Mouse (Mus musculus) kidney, postnatal 0 days (tissue): Measurements from ENCODE around the gene Mocs1. TPM values are rescaled to one million over a fixed set of nuclear protein-coding genes. Genes with fewer than 3 reads are reported as not detected.

Experiments
- ATAC-seq: fragments of 200-750 bp; cut with Nextera tagmentation; replicated peaks from 2 replicates; pipeline ENCODE4 v1.8.0; 2017; ENCODE audit warnings: low read depth, moderate number of reproducible peaks, moderate TSS enrichment, moderate library complexity; ENCODE audit not compliant: low FRiP score
- DNase-seq: peaks from one replicate; pipeline ENCODE4 v3.0.0-alpha.2; 2016; ENCODE audit warnings: low spot score
- H3K27ac ChIP-seq: fragments of 300-500 bp; sonication (generic); 2 replicates; pipeline ENCODE4 v1.5.1; 2014; ENCODE audit warnings: mild to moderate bottlenecking
- H3K27me3 ChIP-seq: fragments of 300-500 bp; sonication (generic); 2 replicates; pipeline ENCODE4 v1.6.1; 2014; ENCODE audit warnings: low read length, mixed read lengths; ENCODE audit not compliant: insufficient read depth
- H3K36me3 ChIP-seq: fragments of 300-500 bp; sonication (generic); 2 replicates; pipeline ENCODE4 v1.6.1; 2014; ENCODE audit warnings: low read length, mixed read lengths; ENCODE audit not compliant: insufficient read depth
- H3K4me1 ChIP-seq: fragments of 300-500 bp; sonication (generic); replicated peaks from 2 replicates; pipeline ENCODE4 v1.6.1; 2014; ENCODE audit warnings: antibody characterized with exemption, low read length, mixed read lengths; ENCODE audit not compliant: insufficient read depth
- H3K4me2 ChIP-seq: fragments of 300-500 bp; sonication (generic); 2 replicates; pipeline ENCODE4 v1.6.1; 2014; ENCODE audit warnings: mild to moderate bottlenecking, low read length, moderate library complexity, mixed read lengths
- H3K4me3 ChIP-seq: fragments of 300-500 bp; sonication (generic); replicated peaks from 2 replicates; pipeline ENCODE4 v1.5.1; 2014; ENCODE audit warnings: low read depth, low read length
- H3K9ac ChIP-seq: fragments of 300-500 bp; sonication (generic); 2 replicates; pipeline ENCODE4 v1.6.1; 2014; ENCODE audit warnings: low read depth, low read length
- H3K9me3 ChIP-seq: fragments of 300-500 bp; sonication (generic); replicated peaks from 2 replicates; pipeline ENCODE4 v1.6.1; 2016; ENCODE audit warnings: low read length, inconsistent platforms, mixed read lengths
- CTCF ChIP-seq: IDR thresholded peaks from 2 replicates; pipeline ENCODE4 v1.5.1; 2016; ENCODE audit warnings: antibody characterized with exemption, low read depth, mild to moderate bottlenecking, moderate library complexity
- WGBS: fragments of 180-500 bp; shearing (Covaris S2); extraction: QIAGEN DNeasy Blood & Tissue Kit; methylation state at CpG from one replicate; pipeline ENCODE4 v1.1.7; 2014; 5-methylcytosine and 5-hydroxymethylcytosine counted together
- polyA plus RNA-seq: library from polyadenylated mRNA; unstranded; fragments of >200 nt; fragmentation: Nextera tagmentation; extraction: Ambion mirVana; gene quantifications from 2 replicates; pipeline ENCODE4 v1.2.1, GENCODE M21; 2015

Mocs1 gene
- polyA plus RNA-seq, 1 experiment from 2014 or later, result 5.7 TPM

- WGBS, result 83% methylated on average over 4 of the region's 4 CpGs
- no peak overlapping the region for H3K9ac ChIP-seq
- TF ChIP-seq CTCF, result no peak
- H3K4me2 ChIP-seq, result no peak overlapping the region
- H3K27ac ChIP-seq, result no peak overlapping the region
- no peak for DNase-seq
- H3K4me3 ChIP-seq, result no peak overlapping the region
- no peaks in the 10 kb centered on the region for H3K9me3 ChIP-seq
- no peaks in the 10 kb centered on the region for H3K27me3 ChIP-seq
- H3K36me3 ChIP-seq, result no peaks in the 10 kb centered on the region
- no peak for ATAC-seq
- no peaks in the 10 kb centered on the region for H3K4me1 ChIP-seq
Observed at GRCm38 (mm10) chr17:49399605-49400004, 28.6 kb upstream of the Mocs1 start.

- H3K9me3 ChIP-seq, result no peaks in the 10 kb centered on the region
- H3K4me3 ChIP-seq, result no peak overlapping the region
- 5% methylated on average over 2 of the region's 2 CpGs for WGBS
- no peaks in the 10 kb centered on the region for H3K36me3 ChIP-seq
- H3K4me1 ChIP-seq, result no peaks in the 10 kb centered on the region
- peak; percentile 92 for TF ChIP-seq CTCF
- H3K27ac ChIP-seq, result no peak overlapping the region
- ATAC-seq (peak; percentile 59; the same call in 1 of the 2 replicates), DNase-seq (peak; percentile 88)
- no peaks in the 10 kb centered on the region for H3K27me3 ChIP-seq
- no peak overlapping the region for H3K9ac ChIP-seq
- H3K4me2 ChIP-seq, result no peak overlapping the region
Observed at GRCm38 (mm10) chr17:49400130-49400529, 28.0 kb upstream of the Mocs1 start.

GRCm38 (mm10) chr17:49403151-49403550 is 25.0 kb upstream of the Mocs1 start:
- H3K9me3 ChIP-seq, result no peaks in the 10 kb centered on the region
- ATAC-seq (no peak), DNase-seq (no peak)
- no peaks in the 10 kb centered on the region for H3K36me3 ChIP-seq
- H3K27me3 ChIP-seq, result no peaks in the 10 kb centered on the region
- WGBS, result 69% methylated on average over 6 of the region's 6 CpGs
- no peak overlapping the region for H3K4me2 ChIP-seq
- no peak overlapping the region for H3K4me3 ChIP-seq
- no peaks in the 10 kb centered on the region for H3K4me1 ChIP-seq
- H3K9ac ChIP-seq, result no peak overlapping the region
- no peak overlapping the region for H3K27ac ChIP-seq
- no peak for TF ChIP-seq CTCF

GRCm38 (mm10) chr17:49405927-49406326 is 22.2 kb upstream of the Mocs1 start:
- Histone ChIP-seq H3K4me3 (no peak overlapping the region), H3K9ac (no peak overlapping the region), H3K9me3 (no peaks in the 10 kb centered on the region), H3K36me3 (no peaks in the 10 kb centered on the region), H3K27me3 (no peaks in the 10 kb centered on the region), H3K4me1 (no peaks in the 10 kb centered on the region), H3K4me2 (no peak overlapping the region), H3K27ac (no peak overlapping the region)
- DNase-seq (no peak), ATAC-seq (no peak)
- WGBS, result 82% methylated on average over 5 of the region's 5 CpGs
- TF ChIP-seq CTCF, result no peak

GRCm38 (mm10) chr17:49412974-49413373 is 15.2 kb upstream of the Mocs1 start:
- Histone ChIP-seq H3K4me3 (no peak overlapping the region), H3K27ac (no peak overlapping the region), H3K27me3 (no peaks in the 10 kb centered on the region), H3K36me3 (no peaks in the 10 kb centered on the region), H3K4me1 (no peaks in the 10 kb centered on the region), H3K9me3 (no peaks in the 10 kb centered on the region), H3K9ac (no peak overlapping the region), H3K4me2 (no peak overlapping the region)
- ATAC-seq (no peak), DNase-seq (no peak)
- TF ChIP-seq CTCF, result no peak
- 87% methylated on average over 5 of the region's 5 CpGs for WGBS

- peak; percentile 49; the same call in 1 of the 2 replicates for TF ChIP-seq CTCF
- Histone ChIP-seq H3K9ac (no peak overlapping the region), H3K36me3 (no peaks in the 10 kb centered on the region), H3K27me3 (no peaks in the 10 kb centered on the region), H3K27ac (no peak overlapping the region), H3K9me3 (no peaks in the 10 kb centered on the region), H3K4me2 (no peak overlapping the region), H3K4me3 (no peak overlapping the region), H3K4me1 (no peaks in the 10 kb centered on the region)
- DNase-seq (peak; percentile 33), ATAC-seq (no peak)
- 58% methylated on average over 3 of the region's 3 CpGs for WGBS
Observed at GRCm38 (mm10) chr17:49413554-49413953, 14.6 kb upstream of the Mocs1 start.

GRCm38 (mm10) chr17:49416228-49416627 is 11.9 kb upstream of the Mocs1 start:
- Histone ChIP-seq H3K4me1 (no peaks in the 10 kb centered on the region), H3K27ac (no peak overlapping the region), H3K9me3 (no peaks in the 10 kb centered on the region), H3K4me2 (no peak overlapping the region), H3K27me3 (no peaks in the 10 kb centered on the region), H3K4me3 (no peak overlapping the region), H3K36me3 (no peaks in the 10 kb centered on the region), H3K9ac (no peak overlapping the region)
- ATAC-seq (no peak), DNase-seq (no peak)
- WGBS, result 70% methylated on average over 3 of the region's 3 CpGs
- TF ChIP-seq CTCF, result no peak
